Mouse (Mus musculus) heart, embryonic 13.5 days (tissue): Measurements from ENCODE around the gene Orai2. TPM values are rescaled to one million over a fixed set of nuclear protein-coding genes. Genes with fewer than 3 reads are reported as not detected.
"Not testable (repeated sequence)": the region's sequence is repeated elsewhere in the genome, so short reads cannot be mapped to it uniquely, and the experiment has no call there.

Experiments
- ATAC-seq: fragments of 200-750 bp; cut with Nextera tagmentation; 2 replicates; pipeline ENCODE4 v1.8.0; 2017; ENCODE audit warnings: moderate TSS enrichment; ENCODE audit not compliant: insufficient number of reproducible peaks, low FRiP score, low TSS enrichment; ENCODE audit errors: extremely low read depth
- H3K27ac ChIP-seq: fragments of 300-500 bp; sonication (generic); replicated peaks from 2 replicates; pipeline ENCODE4 v1.5.1; 2015; ENCODE audit warnings: moderate library complexity, mild to moderate bottlenecking, inconsistent platforms
- H3K27me3 ChIP-seq: fragments of 300-500 bp; sonication (generic); replicated peaks from 2 replicates; pipeline ENCODE4 v1.6.1; 2015; ENCODE audit warnings: mild to moderate bottlenecking, inconsistent platforms
- H3K36me3 ChIP-seq: fragments of 300-500 bp; sonication (generic); 2 replicates; pipeline ENCODE4 v1.6.1; 2015; ENCODE audit warnings: mild to moderate bottlenecking, inconsistent platforms
- H3K4me1 ChIP-seq: fragments of 300-500 bp; sonication (generic); 2 replicates; pipeline ENCODE4 v1.6.1; 2015; ENCODE audit warnings: inconsistent platforms
- H3K4me2 ChIP-seq: fragments of 300-500 bp; sonication (generic); 2 replicates; pipeline ENCODE4 v1.6.1; 2015; ENCODE audit warnings: inconsistent platforms, mild to moderate bottlenecking, moderate library complexity
- H3K4me3 ChIP-seq: fragments of 300-500 bp; sonication (generic); 2 replicates; pipeline ENCODE4 v1.5.1; 2015; ENCODE audit warnings: moderate library complexity, mild to moderate bottlenecking, inconsistent platforms
- H3K9ac ChIP-seq: fragments of 300-500 bp; sonication (generic); 2 replicates; pipeline ENCODE4 v1.6.1; 2015; ENCODE audit warnings: inconsistent platforms, mild to moderate bottlenecking, moderate library complexity
- H3K9me3 ChIP-seq: fragments of 300-500 bp; sonication (generic); 2 replicates; pipeline ENCODE4 v1.6.1; 2016; ENCODE audit warnings: inconsistent platforms
- WGBS: fragments of 180-500 bp; shearing (Covaris S2); methylation state at CpG from one replicate; pipeline ENCODE4 v1.1.7; 2015; ENCODE audit warnings: mixed read lengths; 5-methylcytosine and 5-hydroxymethylcytosine counted together
- polyA plus RNA-seq: library from polyadenylated mRNA; unstranded; fragments of >200 nt; fragmentation: Nextera tagmentation; extraction: Ambion mirVana; gene quantifications from 2 replicates; pipeline ENCODE4 v1.2.1, GENCODE M21; 2015

Orai2 gene
- polyA plus RNA-seq, 1 experiment from 2014 or later = 2.7 TPM

- Histone ChIP-seq H3K4me3 (peak overlapping the region; percentile 62), H3K9ac (peak overlapping the region; percentile 81), H3K27ac (peak overlapping the region; percentile 40; the same call in 1 of the 2 replicates), H3K9me3 (peaks cover 4% of the 10 kb centered on the region; the same call in 1 of the 2 replicates), H3K27me3 (peaks cover 12% of the 10 kb centered on the region), H3K36me3 (peaks cover 3% of the 10 kb centered on the region; the same call in 1 of the 2 replicates), H3K4me2 (peak overlapping the region; percentile 95), H3K4me1 (peaks cover 21% of the 10 kb centered on the region)
- WGBS = 34% methylated on average over 17 of the region's 17 CpGs
- no peak for ATAC-seq
Measured at GRCm38 (mm10) chr5:136171363-136172341, 1.1 kb upstream of the Orai2 start.

- peak overlapping the region; percentile 16; the same call in 1 of the 2 replicates for H3K27ac ChIP-seq
- no peak for ATAC-seq
- H3K9ac ChIP-seq = peak overlapping the region; percentile 81
- H3K4me1 ChIP-seq = peaks cover 21% of the 10 kb centered on the region
- peaks cover 4% of the 10 kb centered on the region; the same call in 1 of the 2 replicates for H3K9me3 ChIP-seq
- H3K36me3 ChIP-seq = peaks cover 3% of the 10 kb centered on the region; the same call in 1 of the 2 replicates
- 13% methylated on average over 15 of the region's 15 CpGs for WGBS
- peaks cover 12% of the 10 kb centered on the region for H3K27me3 ChIP-seq
- H3K4me2 ChIP-seq = peak overlapping the region; percentile 95
- peak overlapping the region; percentile 62 for H3K4me3 ChIP-seq
Measured at GRCm38 (mm10) chr5:136169626-136170511, 644 bp downstream of the Orai2 start.

GRCm38 (mm10) chr5:136168071-136168470, 2.4 kb downstream of the Orai2 start:
- Histone ChIP-seq H3K27me3 (peaks cover 12% of the 10 kb centered on the region), H3K9me3 (peaks cover 4% of the 10 kb centered on the region; the same call in 1 of the 2 replicates), H3K4me3 (no peak overlapping the region), H3K4me1 (peaks cover 18% of the 10 kb centered on the region), H3K36me3 (peaks cover 3% of the 10 kb centered on the region; the same call in 1 of the 2 replicates), H3K4me2 (no peak overlapping the region), H3K27ac (no peak overlapping the region), H3K9ac (no peak overlapping the region)
- WGBS = 89% methylated on average over 3 of the region's 3 CpGs
- no peak for ATAC-seq

GRCm38 (mm10) chr5:136167296-136167695, 3.2 kb downstream of the Orai2 start:
- no peak overlapping the region for H3K4me2 ChIP-seq
- 85% methylated on average over 4 of the region's 4 CpGs for WGBS
- no peak overlapping the region for H3K9ac ChIP-seq
- no peak overlapping the region for H3K27ac ChIP-seq
- no peak for ATAC-seq
- H3K4me3 ChIP-seq = no peak overlapping the region
- H3K9me3 ChIP-seq = peaks cover 4% of the 10 kb centered on the region; the same call in 1 of the 2 replicates
- peaks cover 6% of the 10 kb centered on the region for H3K27me3 ChIP-seq
- peaks cover 18% of the 10 kb centered on the region for H3K4me1 ChIP-seq
- H3K36me3 ChIP-seq = peaks cover 3% of the 10 kb centered on the region; the same call in 1 of the 2 replicates

GRCm38 (mm10) chr5:136165246-136165645, 5.3 kb downstream of the Orai2 start:
- H3K27me3 ChIP-seq = no peaks in the 10 kb centered on the region
- H3K4me2 ChIP-seq = no peak overlapping the region
- peaks cover 3% of the 10 kb centered on the region; the same call in 1 of the 2 replicates for H3K36me3 ChIP-seq
- ATAC-seq = no peak
- 71% methylated on average over 8 of the region's 8 CpGs for WGBS
- H3K4me3 ChIP-seq = no peak overlapping the region
- peaks cover 4% of the 10 kb centered on the region; the same call in 1 of the 2 replicates for H3K9me3 ChIP-seq
- H3K27ac ChIP-seq = no peak overlapping the region
- H3K4me1 ChIP-seq = peaks cover 4% of the 10 kb centered on the region
- no peak overlapping the region for H3K9ac ChIP-seq

GRCm38 (mm10) chr5:136163807-136164474, 6.6 kb downstream of the Orai2 start:
- WGBS = 78% methylated on average over 11 of the region's 11 CpGs
- Histone ChIP-seq H3K9me3 (peaks cover 4% of the 10 kb centered on the region; the same call in 1 of the 2 replicates), H3K9ac (no peak overlapping the region), H3K4me1 (no peaks in the 10 kb centered on the region), H3K27ac (no peak overlapping the region), H3K4me2 (no peak overlapping the region), H3K27me3 (no peaks in the 10 kb centered on the region), H3K36me3 (peaks cover 3% of the 10 kb centered on the region; the same call in 1 of the 2 replicates), H3K4me3 (no peak overlapping the region)
- no peak for ATAC-seq

- not testable (repeated sequence) for H3K27me3 ChIP-seq, H3K27ac ChIP-seq, H3K4me2 ChIP-seq, H3K4me1 ChIP-seq, H3K4me3 ChIP-seq, ATAC-seq, H3K9me3 ChIP-seq, H3K36me3 ChIP-seq, H3K9ac ChIP-seq
- 80% methylated on average over 11 of the region's 12 CpGs for WGBS
Measured at GRCm38 (mm10) chr5:136160084-136160483, 10.4 kb downstream of the Orai2 start.

- 52% methylated on average over 5 of the region's 5 CpGs for WGBS
- Histone ChIP-seq H3K36me3 (no peaks in the 10 kb centered on the region), H3K9ac (no peak overlapping the region), H3K27me3 (no peaks in the 10 kb centered on the region), H3K9me3 (no peaks in the 10 kb centered on the region), H3K4me1 (no peaks in the 10 kb centered on the region), H3K27ac (no peak overlapping the region), H3K4me3 (no peak overlapping the region), H3K4me2 (no peak overlapping the region)
- no peak for ATAC-seq
Measured at GRCm38 (mm10) chr5:136155399-136155798, 15.1 kb downstream of the Orai2 start.

GRCm38 (mm10) chr5:136152365-136152764, 18.1 kb downstream of the Orai2 start:
- no peak overlapping the region for H3K4me3 ChIP-seq
- H3K36me3 ChIP-seq = no peaks in the 10 kb centered on the region
- H3K9ac ChIP-seq = no peak overlapping the region
- H3K4me2 ChIP-seq = no peak overlapping the region
- 69% methylated on average over 8 of the region's 8 CpGs for WGBS
- no peak overlapping the region for H3K27ac ChIP-seq
- H3K4me1 ChIP-seq = no peaks in the 10 kb centered on the region
- no peak for ATAC-seq
- no peaks in the 10 kb centered on the region for H3K9me3 ChIP-seq
- H3K27me3 ChIP-seq = no peaks in the 10 kb centered on the region

- ATAC-seq, H3K4me2 ChIP-seq, H3K9me3 ChIP-seq, H3K4me1 ChIP-seq, H3K4me3 ChIP-seq, H3K9ac ChIP-seq, H3K36me3 ChIP-seq, H3K27ac ChIP-seq, H3K27me3 ChIP-seq: not testable (repeated sequence)
- WGBS = 70% methylated on average over 5 of the region's 5 CpGs
Measured at GRCm38 (mm10) chr5:136149134-136149576, 21.4 kb downstream of the Orai2 start.
